Mouse (Mus musculus) limb, embryonic 15.5 days (tissue): ENCODE measurements at regions not wholly inside any gene's neighbourhood (a gene's known extent, or its start where the extent isn't known, plus 50 kb on each side); places are given as distances from the start of the nearest gene placed in this dataset.

Source experiments
- ATAC-seq: fragments of 200-750 bp; cut with Nextera tagmentation; 2 replicates; pipeline ENCODE4 v1.8.0; 2017; ENCODE audit warnings: low read depth, moderate TSS enrichment; ENCODE audit not compliant: insufficient number of reproducible peaks, low FRiP score, low TSS enrichment
- H3K27ac ChIP-seq: fragments of 300-500 bp; sonication (generic); 2 replicates; pipeline ENCODE4 v1.5.1; 2015; ENCODE audit warnings: moderate library complexity, mild to moderate bottlenecking, inconsistent platforms
- H3K27me3 ChIP-seq: fragments of 300-500 bp; sonication (generic); 2 replicates; pipeline ENCODE4 v1.6.1; 2015; ENCODE audit warnings: inconsistent platforms
- H3K36me3 ChIP-seq: fragments of 300-500 bp; sonication (generic); 2 replicates; pipeline ENCODE4 v1.6.1; 2015; ENCODE audit warnings: inconsistent platforms
- H3K4me1 ChIP-seq: fragments of 300-500 bp; sonication (generic); 2 replicates; pipeline ENCODE4 v1.6.1; 2015; ENCODE audit warnings: inconsistent platforms
- H3K4me2 ChIP-seq: fragments of 300-500 bp; sonication (generic); 2 replicates; pipeline ENCODE4 v1.6.1; 2015; ENCODE audit warnings: mild to moderate bottlenecking, inconsistent platforms
- H3K4me3 ChIP-seq: fragments of 300-500 bp; sonication (generic); 2 replicates; pipeline ENCODE4 v1.5.1; 2015; ENCODE audit warnings: mild to moderate bottlenecking, inconsistent platforms
- H3K9ac ChIP-seq: fragments of 300-500 bp; sonication (generic); 2 replicates; pipeline ENCODE4 v1.6.1; 2015; ENCODE audit warnings: inconsistent platforms
- H3K9me3 ChIP-seq: fragments of 300-500 bp; sonication (generic); 2 replicates; pipeline ENCODE4 v1.6.1; 2016; ENCODE audit warnings: inconsistent platforms
- WGBS: fragments of 180-500 bp; shearing (Covaris S2); methylation state at CpG from one replicate; pipeline ENCODE4 v1.1.7; 2015; 5-methylcytosine and 5-hydroxymethylcytosine counted together

- Histone ChIP-seq H3K27ac (no peak overlapping the region), H3K4me1 (no peaks in the 10 kb centered on the region; the same call in 1 of the 2 replicates), H3K4me3 (no peak overlapping the region), H3K36me3 (no peaks in the 10 kb centered on the region), H3K9ac (no peak overlapping the region), H3K9me3 (no peaks in the 10 kb centered on the region), H3K4me2 (no peak overlapping the region), H3K27me3 (no peaks in the 10 kb centered on the region)
- ATAC-seq, result no peak
- 78% methylated on average over 4 of the region's 4 CpGs for WGBS
These were observed 161.2 kb downstream of the Tfap2c start for GRCm38 (mm10) chr2:172710641-172711040.

- H3K4me2 ChIP-seq, result no peak overlapping the region
- peaks cover 46% of the 10 kb centered on the region for H3K27me3 ChIP-seq
- H3K4me3 ChIP-seq, result no peak overlapping the region
- no peak overlapping the region for H3K9ac ChIP-seq
- WGBS, result 5% methylated on average over 13 of the region's 13 CpGs
- no peaks in the 10 kb centered on the region for H3K9me3 ChIP-seq
- no peaks in the 10 kb centered on the region for H3K36me3 ChIP-seq
- no peak overlapping the region for H3K27ac ChIP-seq
- H3K4me1 ChIP-seq, result peaks cover 17% of the 10 kb centered on the region
- no peak for ATAC-seq
These were observed 177.3 kb downstream of the Tfap2c start for GRCm38 (mm10) chr2:172726701-172727100.

DNA sequence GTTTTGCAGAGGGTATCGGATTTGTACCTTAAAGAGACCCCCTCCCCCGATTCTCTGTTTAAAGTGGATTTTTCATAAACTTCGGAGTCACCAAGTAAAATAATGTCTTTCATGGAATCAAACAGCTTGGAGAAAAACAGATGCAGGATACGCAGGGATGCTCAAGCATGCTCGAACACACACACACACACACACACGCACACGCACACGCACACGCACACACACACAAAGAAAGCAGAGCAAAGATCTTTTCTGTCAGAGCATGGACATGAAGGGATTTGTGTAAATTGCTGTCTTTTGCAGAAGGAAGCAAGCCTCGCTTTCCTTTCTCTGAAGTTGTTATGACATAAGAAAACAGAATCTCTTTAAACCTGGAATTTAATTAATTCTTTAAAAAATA is 178.2 kb downstream of the Tfap2c start:
- H3K27me3 ChIP-seq, result peaks cover 55% of the 10 kb centered on the region
- ATAC-seq, result no peak
- 21% methylated on average over 10 of the region's 10 CpGs for WGBS
- H3K27ac ChIP-seq, result no peak overlapping the region
- H3K36me3 ChIP-seq, result no peaks in the 10 kb centered on the region
- no peaks in the 10 kb centered on the region for H3K9me3 ChIP-seq
- H3K4me1 ChIP-seq, result peaks cover 25% of the 10 kb centered on the region
- H3K4me3 ChIP-seq, result no peak overlapping the region
- H3K9ac ChIP-seq, result no peak overlapping the region
- peak overlapping the region; percentile 90; the same call in 1 of the 2 replicates for H3K4me2 ChIP-seq

GRCm38 (mm10) chr2:172728240-172728821 is 178.9 kb downstream of the Tfap2c start:
- H3K4me1 ChIP-seq, result peaks cover 29% of the 10 kb centered on the region
- no peaks in the 10 kb centered on the region for H3K9me3 ChIP-seq
- H3K36me3 ChIP-seq, result no peaks in the 10 kb centered on the region
- peaks cover 61% of the 10 kb centered on the region for H3K27me3 ChIP-seq
- H3K27ac ChIP-seq, result no peak overlapping the region
- 1% methylated on average over 53 of the region's 53 CpGs for WGBS
- ATAC-seq, result peak; percentile 45; the same call in 1 of the 2 replicates
- H3K4me3 ChIP-seq, result peak overlapping the region; percentile 43
- no peak overlapping the region for H3K9ac ChIP-seq
- H3K4me2 ChIP-seq, result peak overlapping the region; percentile 90

GRCm38 (mm10) chr2:172729151-172729550 is 179.8 kb downstream of the Tfap2c start:
- H3K27ac ChIP-seq, result no peak overlapping the region
- no peaks in the 10 kb centered on the region for H3K36me3 ChIP-seq
- no peaks in the 10 kb centered on the region for H3K9me3 ChIP-seq
- no peak overlapping the region for H3K9ac ChIP-seq
- H3K27me3 ChIP-seq, result peaks cover 69% of the 10 kb centered on the region
- no peak overlapping the region; the same call in 1 of the 2 replicates for H3K4me2 ChIP-seq
- peaks cover 29% of the 10 kb centered on the region for H3K4me1 ChIP-seq
- ATAC-seq, result no peak
- no peak overlapping the region for H3K4me3 ChIP-seq
- WGBS, result 68% methylated on average over 4 of the region's 4 CpGs

- Histone ChIP-seq H3K27me3 (peaks cover 73% of the 10 kb centered on the region), H3K9ac (no peak overlapping the region), H3K9me3 (no peaks in the 10 kb centered on the region), H3K4me2 (no peak overlapping the region), H3K36me3 (no peaks in the 10 kb centered on the region), H3K4me3 (no peak overlapping the region), H3K27ac (no peak overlapping the region), H3K4me1 (peaks cover 29% of the 10 kb centered on the region)
- no peak for ATAC-seq
- WGBS, result 71% methylated on average over 9 of the region's 9 CpGs
These were observed 180.3 kb downstream of the Tfap2c start for GRCm38 (mm10) chr2:172729741-172730140.

GRCm38 (mm10) chr2:172731408-172731807 is 182.0 kb downstream of the Tfap2c start:
- Histone ChIP-seq H3K27me3 (peaks cover 83% of the 10 kb centered on the region), H3K4me3 (peak overlapping the region; percentile 11; the same call in 1 of the 2 replicates), H3K4me2 (peak overlapping the region; percentile 17; the same call in 1 of the 2 replicates), H3K9me3 (no peaks in the 10 kb centered on the region), H3K36me3 (no peaks in the 10 kb centered on the region), H3K4me1 (peaks cover 29% of the 10 kb centered on the region), H3K27ac (no peak overlapping the region), H3K9ac (no peak overlapping the region)
- no peak for ATAC-seq
- WGBS, result 2% methylated on average over 18 of the region's 18 CpGs

- no peak overlapping the region for H3K9ac ChIP-seq
- H3K27ac ChIP-seq, result peak overlapping the region; percentile 18
- no peaks in the 10 kb centered on the region for H3K36me3 ChIP-seq
- 2% methylated on average over 19 of the region's 19 CpGs for WGBS
- no peak overlapping the region for H3K4me3 ChIP-seq
- peaks cover 27% of the 10 kb centered on the region for H3K4me1 ChIP-seq
- H3K9me3 ChIP-seq, result no peaks in the 10 kb centered on the region
- 0 out of 2 replicates have a peak overlapping the region, but pooled peaks have one; percentile 1 for H3K4me2 ChIP-seq
- H3K27me3 ChIP-seq, result peaks cover 82% of the 10 kb centered on the region
- ATAC-seq, result no peak
These were observed 183.2 kb downstream of the Tfap2c start for GRCm38 (mm10) chr2:172732453-172733210.

DNA sequence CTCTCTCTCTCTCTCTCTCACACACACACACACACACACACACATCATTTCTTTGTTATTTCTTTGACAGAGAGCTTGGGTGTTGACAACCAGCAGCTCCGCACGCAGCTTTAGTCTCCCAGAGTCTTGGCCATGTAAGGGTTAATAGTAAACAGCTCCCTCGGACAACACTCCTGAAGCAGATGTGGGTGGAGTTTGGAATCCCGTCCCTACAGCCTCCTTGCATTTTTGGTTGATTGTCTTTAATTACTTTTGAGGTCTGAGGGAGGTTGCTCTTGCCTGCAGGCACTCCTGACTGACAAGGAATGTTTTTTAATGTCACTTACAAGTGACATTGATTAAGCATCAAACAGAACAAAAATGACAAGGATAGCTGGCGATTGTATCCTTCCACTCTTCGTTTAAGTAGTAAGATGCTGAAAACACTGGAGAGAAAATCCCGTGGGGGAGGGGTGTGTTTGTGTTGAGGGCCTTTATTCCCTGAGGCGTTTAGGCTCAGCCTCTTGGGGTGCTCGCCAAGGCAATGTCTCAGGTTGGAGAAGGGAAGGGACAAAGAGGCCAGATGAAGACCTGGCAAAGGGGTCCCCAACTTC is 184.1 kb downstream of the Tfap2c start:
- Histone ChIP-seq H3K4me3 (no peak overlapping the region), H3K27me3 (peaks cover 80% of the 10 kb centered on the region), H3K27ac (no peak overlapping the region), H3K36me3 (no peaks in the 10 kb centered on the region), H3K4me2 (no peak overlapping the region), H3K9me3 (no peaks in the 10 kb centered on the region), H3K9ac (no peak overlapping the region), H3K4me1 (peaks cover 20% of the 10 kb centered on the region)
- WGBS, result 7% methylated on average over 9 of the region's 9 CpGs
- no peak for ATAC-seq

- H3K4me1 ChIP-seq, result peaks cover 34% of the 10 kb centered on the region
- H3K27ac ChIP-seq, result no peak overlapping the region
- H3K9ac ChIP-seq, result no peak overlapping the region
- no peaks in the 10 kb centered on the region for H3K9me3 ChIP-seq
- no peaks in the 10 kb centered on the region for H3K36me3 ChIP-seq
- no peak overlapping the region for H3K4me3 ChIP-seq
- peaks cover 75% of the 10 kb centered on the region for H3K27me3 ChIP-seq
- H3K4me2 ChIP-seq, result no peak overlapping the region
- 16% methylated on average over 6 of the region's 6 CpGs for WGBS
- ATAC-seq, result no peak
These were observed 186.2 kb downstream of the Tfap2c start for GRCm38 (mm10) chr2:172735621-172736020.

DNA sequence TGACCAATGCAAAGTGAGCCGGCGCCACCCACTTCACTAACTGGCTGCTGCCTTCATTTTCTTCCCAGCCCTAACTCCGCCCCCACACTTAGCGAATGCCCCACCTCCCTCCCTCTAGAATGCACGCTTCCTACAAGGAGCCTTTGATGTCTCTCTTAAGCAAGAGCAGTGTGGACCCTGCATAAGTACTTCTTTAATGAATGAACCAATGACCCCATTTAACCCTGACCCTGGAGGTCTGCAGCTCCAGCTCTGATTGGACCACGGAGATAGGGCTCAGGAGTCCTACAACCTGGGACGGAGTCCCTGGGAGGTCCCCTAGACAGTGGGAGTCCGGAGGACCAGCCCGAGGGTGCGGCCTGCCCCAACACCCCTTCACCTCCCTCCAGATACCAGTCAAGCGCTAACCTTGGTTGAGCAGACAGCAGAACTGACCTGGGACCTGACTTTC is 189.7 kb downstream of the Tfap2c start:
- Histone ChIP-seq H3K36me3 (no peaks in the 10 kb centered on the region), H3K4me2 (no peak overlapping the region), H3K27ac (no peak overlapping the region), H3K27me3 (peaks cover 44% of the 10 kb centered on the region), H3K4me3 (no peak overlapping the region), H3K4me1 (peaks cover 17% of the 10 kb centered on the region), H3K9ac (no peak overlapping the region), H3K9me3 (no peaks in the 10 kb centered on the region)
- no peak for ATAC-seq
- WGBS, result 10% methylated on average over 11 of the region's 11 CpGs

GRCm38 (mm10) chr2:172739529-172739928 is 190.1 kb downstream of the Tfap2c start:
- H3K36me3 ChIP-seq, result no peaks in the 10 kb centered on the region
- ATAC-seq, result no peak
- no peak overlapping the region for H3K4me2 ChIP-seq
- H3K27ac ChIP-seq, result no peak overlapping the region
- H3K4me1 ChIP-seq, result peaks cover 17% of the 10 kb centered on the region
- no peaks in the 10 kb centered on the region for H3K9me3 ChIP-seq
- H3K4me3 ChIP-seq, result no peak overlapping the region
- 14% methylated on average over 19 of the region's 19 CpGs for WGBS
- no peak overlapping the region for H3K9ac ChIP-seq
- H3K27me3 ChIP-seq, result peaks cover 41% of the 10 kb centered on the region
